Mouse (Mus musculus) CD4-positive, CD25-positive, alpha-beta regulatory T cell, adult 4 months (primary cell): ENCODE results near the gene Atp6v0e. TPM values are rescaled to one million over a fixed set of nuclear protein-coding genes. Genes with fewer than 3 reads are reported as not detected.

Experiments used
- ATAC-seq: one replicate; pipeline ENCODE4 v1.8.0; 2017
- polyA plus RNA-seq, 2 experiments: library from polyadenylated mRNA; unstranded; fragments of 100-300 nt; shearing (Covaris generic); gene quantifications; one replicate each; pipeline ENCODE4 v1.2.1; 2017

Gene Atp6v0e
- polyA plus RNA-seq, 2 experiments from 2014 or later, result 354 to 386 TPM

DNA sequence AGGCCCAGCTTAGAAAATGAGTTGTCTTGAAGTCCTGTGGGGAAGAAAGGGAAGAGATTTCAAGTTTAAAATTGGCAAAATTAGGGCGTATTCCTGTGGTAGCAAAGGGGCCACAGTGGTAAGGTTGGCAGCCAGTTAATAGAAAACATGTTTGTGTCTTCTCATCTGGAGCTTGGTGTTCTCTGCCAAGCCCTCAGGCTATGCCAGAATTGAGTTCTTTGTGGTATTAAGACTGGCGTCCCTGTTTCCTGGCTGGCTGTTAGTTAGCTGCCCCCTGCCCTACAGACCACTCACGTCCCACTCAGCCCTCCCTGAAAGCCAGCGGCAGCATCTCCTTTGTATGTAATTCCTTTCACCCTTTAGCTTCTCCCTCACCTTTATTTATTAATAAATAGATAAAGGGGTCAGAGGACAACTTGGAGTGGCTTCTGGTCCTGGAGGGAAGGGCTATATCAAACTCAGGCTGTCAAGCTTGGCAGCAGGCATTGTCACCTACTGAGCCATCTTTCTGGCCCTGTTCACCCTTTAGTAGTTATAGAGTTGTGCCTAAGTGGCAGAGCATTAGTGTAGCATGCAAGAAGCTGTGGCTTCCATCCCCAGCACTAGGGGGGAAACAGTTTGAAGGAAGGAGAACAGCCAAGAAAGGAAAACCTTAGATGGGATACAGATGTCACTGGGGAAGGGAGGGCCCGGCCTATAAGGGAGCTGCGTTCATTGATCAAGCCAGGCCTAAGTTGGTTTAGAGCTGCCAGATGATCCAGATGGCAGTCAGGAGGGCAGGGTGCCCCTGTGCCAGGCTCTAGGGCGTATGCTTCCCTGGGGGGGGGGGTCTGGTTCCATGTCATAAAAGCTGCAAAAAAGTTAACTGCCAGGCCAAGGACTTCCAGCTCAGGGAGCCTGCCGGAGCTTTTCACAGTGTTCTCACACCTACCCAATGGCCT, 26.0 kb downstream of the Atp6v0e start:
- no peak for ATAC-seq

DNA sequence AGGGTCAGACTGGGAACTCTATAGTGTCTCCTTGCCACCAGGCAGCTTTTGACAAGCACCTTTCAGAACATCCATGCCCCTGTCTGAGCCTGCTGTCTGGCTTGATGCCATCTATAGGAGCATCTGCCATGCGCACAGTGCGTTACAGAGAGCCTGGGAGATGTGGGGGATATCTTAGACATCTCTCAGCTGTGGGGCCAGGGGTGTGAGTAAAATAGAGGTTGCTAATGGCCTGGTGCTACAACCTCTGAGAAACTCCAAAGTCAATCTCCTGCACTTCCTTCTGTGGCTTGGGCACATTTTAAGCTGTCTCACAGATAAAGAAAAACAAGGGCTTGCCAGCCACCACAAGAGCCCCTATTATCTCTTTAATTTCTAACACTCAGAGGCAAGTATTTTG, 26.8 kb downstream of the Atp6v0e start:
- no peak for ATAC-seq

DNA sequence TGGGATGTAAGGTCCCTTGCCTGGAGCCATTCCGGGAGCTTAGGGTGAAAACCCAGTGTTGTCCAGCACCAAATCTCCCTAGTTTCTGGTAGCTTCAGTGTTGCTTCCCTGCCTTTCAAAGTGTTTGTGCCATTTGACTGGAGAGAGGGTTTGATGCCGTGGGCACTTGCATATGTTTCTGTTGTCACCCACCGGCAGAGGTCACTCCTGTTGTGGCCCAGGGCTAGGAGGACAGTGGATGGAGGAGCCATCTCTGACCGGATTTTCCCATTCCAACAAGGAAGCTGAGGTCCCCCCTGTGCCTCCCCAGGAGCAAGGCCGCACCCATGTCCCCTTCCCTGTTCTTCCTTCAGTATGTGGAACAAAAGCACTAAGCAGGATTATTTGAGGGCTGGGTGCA, 27.2 kb downstream of the Atp6v0e start:
- no peak for ATAC-seq

DNA sequence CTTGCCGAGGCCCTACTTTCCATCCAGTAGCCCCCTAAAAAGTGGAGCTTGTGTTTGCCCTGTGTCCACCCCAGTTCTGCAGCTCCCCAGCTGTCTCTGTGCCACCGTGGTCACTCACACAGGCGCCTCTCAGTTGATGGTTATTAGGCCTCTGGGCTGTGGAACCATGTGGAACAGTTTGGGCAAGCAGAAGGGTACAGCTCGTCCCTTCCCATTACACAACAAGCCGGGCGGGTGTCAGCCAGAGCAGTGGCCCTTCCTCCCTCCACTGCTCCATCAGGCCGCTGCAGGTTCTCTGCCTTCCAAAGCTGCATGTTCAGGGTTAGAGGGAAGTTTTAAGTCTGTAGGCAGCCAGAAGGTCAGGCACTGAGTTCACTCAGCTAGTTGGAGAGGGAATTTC, 28.1 kb downstream of the Atp6v0e start:
- no peak for ATAC-seq

DNA sequence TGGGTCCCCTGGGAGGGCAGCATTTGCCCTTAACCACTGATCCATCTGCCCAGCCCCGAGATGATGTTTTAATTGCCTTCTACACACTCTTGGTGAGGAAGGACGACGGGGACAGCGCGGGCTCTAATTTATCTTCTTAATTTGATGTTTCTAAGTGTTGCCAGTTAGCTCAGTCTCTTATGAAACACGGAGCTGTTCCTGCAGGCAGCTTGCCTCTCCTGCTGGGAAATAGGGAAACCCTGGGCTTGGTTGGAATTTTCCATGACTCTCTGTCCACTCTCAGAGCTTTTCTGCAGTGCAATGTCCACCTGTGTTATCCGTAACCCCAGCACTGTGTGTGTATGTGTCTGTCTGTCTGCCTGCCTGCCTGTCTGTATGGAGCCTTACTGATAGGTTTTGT, 30.4 kb downstream of the Atp6v0e start:
- no peak for ATAC-seq

DNA sequence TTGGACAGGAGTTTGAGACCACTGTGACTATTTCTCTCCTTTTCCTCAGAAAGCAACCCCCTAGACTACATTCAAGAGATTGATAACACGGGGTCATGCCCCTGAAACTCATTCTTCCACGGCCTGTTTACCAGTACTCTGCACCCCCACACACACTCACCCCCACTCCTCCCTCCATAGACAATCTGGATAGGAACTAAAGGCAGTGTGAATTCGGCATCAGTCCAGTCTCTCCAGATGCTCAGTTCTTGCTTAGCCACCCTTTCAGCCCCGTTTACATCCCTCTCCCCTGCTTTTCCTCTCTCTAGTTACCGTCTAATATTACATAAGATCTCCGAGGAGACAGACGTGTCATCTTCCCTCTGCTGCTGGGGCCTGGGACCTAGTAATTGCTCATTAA, 31.1 kb downstream of the Atp6v0e start:
- no peak for ATAC-seq

DNA sequence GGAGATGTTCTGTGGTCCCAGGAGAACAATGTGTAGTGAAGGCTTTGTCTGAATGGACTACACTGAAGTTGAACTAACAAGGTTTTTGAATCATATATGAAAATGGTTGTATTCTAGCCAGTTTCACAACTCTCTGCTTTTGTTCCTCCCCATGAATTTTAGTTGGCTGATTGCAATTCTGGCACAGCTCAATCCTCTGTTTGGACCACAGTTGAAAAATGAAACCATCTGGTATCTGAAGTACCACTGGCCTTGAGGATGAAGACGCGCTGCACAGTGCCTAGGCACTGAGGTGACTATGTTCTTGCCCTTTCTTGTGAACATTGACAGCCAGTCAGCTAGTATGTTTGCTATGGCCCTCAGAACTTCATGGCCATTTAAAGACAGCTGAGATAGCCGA, 32.2 kb downstream of the Atp6v0e start:
- ATAC-seq, result no peak

DNA sequence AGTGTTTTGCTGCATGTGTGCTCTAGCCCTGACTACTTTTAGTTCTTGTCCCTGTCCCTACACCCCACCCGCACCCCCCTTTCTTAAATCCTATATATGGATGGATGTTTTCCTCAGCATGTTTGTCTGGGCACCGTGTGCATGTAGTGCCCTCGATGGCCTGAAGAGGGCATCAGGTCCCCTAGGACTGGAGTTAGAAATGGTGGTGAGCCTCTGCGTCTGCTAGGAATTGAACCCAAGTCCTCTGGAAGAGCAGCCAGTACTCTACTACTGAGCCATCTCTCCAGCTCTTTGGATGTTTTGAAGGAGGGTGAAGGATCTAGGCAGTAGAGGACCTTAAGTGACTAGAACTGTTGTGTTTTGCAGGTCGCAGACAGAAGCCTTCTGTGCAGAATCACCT, 35.8 kb downstream of the Atp6v0e start:
- no peak for ATAC-seq

DNA sequence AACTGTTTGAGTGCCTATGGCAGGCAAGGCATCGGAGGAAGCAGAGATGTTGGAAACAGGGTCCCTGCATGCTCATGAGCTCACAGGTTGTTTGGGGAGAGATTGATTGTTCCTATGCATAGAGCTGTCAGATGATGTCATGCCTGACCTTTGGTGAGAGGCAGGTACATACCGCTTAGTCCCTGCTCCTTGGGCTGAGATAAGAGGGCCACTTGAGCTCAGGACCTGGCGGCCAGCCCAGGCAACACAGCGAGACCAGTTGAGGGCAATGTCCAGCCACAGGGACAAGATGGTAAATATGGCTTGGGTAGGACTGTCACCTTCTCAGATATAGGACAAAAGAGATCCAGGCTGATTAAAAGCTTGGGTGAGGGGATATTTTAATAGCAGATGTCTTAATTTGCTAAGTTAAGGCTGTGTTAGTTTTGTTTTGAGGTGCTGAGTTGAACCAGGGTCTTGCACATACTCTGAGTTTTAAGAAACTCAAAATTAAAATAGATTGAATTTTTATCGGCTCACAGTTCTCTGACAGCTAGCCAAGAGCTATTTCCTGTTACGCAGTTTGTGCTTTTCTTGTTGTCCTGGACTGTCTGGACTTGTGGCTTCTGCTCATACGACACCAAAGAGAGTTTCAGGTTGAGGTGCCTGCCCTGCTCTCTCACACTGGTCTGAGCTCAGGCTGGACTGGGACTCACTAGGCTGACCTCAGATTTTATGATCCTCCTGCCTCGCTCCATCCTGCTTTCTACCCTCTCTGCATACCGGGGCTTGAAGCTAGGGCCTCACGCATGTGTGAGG, 37.0 kb downstream of the Atp6v0e start:
- no peak for ATAC-seq

DNA sequence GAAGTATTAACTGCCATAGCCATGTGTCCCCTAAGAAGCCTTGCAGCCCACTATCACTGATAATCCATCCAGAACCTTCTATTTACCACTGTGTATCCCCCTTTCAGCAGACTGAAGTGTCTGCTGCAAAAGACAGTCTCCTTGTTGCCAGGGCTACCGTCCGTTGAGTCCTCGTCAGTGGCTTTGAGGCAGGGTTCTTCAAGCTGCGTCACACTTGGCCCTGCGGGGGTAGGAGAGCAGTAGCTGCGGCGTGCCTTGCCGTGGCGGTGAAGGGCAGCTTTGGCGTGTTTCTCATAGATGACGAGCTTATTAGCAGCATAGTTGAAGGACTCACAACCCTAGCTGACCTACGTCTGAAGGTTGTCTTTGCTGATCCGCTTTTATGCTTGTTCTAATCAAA, 38.5 kb downstream of the Atp6v0e start:
- no peak for ATAC-seq

DNA sequence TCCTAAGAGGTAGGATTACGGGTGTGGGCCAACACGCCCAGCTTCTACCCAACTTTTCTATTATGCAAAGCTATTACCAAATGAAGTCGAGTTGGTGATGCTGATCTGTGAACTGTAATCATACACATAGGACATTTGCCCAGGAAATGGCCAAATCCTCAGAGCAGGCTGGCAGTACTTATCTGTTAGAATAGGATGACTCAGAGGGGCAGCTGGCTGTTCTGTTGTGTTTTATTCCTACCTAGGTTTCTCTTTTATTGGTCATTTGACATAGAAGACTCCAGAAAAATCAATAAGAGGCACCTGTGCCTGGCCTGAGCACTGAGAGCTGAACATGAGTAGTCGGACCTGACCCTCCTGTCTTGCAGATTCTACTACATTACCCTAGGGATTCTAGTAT, 39.6 kb downstream of the Atp6v0e start:
- no peak for ATAC-seq

DNA sequence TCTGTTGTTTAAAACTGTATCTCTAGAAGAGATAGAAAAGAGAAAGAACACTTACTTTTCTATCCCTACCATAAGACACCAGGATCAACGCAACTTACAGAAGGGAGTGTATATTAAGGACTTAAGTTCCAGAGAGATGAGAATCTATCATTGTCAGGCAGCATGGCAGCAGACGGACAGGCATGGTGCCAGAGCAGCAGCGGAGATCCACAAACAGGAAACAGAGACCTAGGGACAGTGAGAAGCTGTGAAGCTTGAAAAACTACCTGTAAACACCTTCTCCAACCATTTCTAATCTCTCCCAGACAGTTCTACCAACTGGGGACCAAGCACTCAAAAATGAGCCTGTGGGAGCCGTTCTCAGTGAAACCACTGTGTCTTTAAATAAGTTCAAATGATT, 40.6 kb downstream of the Atp6v0e start:
- ATAC-seq, result no peak

DNA sequence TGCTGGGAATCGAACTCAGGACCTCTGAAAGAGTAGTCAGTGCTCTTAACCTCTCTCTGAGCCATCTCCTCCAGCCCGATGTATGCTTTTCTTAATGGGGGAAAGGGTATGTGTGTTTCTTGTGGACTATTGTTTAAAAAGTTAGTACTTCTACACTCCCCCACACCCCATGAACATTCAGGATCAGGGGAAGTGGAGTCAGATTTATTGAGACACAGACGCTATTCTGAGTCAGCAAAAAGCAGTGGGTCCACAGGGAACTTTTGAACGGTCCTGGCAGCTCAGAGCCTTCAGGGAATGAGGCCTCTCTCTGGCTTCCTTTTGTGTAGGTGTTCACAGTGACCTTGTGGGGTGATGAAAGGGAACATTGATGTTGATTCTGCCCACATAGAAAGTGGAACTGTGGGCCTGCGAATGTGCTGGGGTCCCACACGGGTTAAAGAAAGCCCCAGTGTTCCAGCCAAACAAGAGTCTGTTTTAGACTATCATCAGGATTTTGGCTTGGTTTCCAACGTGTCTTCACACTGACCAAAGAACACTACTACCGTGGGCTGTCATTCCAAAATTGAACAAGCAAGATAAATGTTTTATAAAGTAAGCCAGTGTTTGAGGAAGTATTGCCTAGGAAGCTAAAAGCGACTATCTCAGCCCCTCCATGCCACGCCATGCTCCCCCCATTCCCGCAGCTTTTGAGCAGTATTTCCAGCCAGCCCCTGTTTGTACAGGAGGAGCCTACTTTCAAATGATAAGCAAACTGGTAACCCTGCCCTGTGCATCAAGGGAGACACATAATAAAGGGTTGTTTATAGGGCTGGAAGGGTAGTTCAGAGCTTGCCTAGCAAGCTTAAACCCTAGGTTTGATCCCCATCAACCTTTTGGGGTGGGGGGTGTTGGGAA, 42.7 kb downstream of the Atp6v0e start:
- no peak for ATAC-seq

DNA sequence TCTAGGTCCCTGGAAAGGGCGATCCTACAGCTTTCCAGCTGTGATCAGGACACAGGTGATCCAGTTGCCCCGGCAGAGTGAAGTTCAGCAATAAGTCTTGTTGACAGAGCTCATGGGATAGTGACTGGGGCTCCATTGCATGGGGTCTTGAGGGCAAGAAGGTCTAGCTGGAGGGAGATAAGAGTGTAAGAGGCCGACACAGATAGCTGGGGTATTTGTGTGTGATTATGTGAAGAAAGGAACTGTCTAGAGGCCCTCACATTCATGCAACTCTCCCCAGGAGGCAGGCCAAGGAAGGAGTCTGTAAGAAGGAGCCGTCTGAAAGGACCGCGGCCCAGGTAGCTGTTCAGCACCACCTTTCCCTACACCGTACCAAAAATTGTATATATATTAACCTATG, 44.0 kb downstream of the Atp6v0e start:
- ATAC-seq, result no peak

DNA sequence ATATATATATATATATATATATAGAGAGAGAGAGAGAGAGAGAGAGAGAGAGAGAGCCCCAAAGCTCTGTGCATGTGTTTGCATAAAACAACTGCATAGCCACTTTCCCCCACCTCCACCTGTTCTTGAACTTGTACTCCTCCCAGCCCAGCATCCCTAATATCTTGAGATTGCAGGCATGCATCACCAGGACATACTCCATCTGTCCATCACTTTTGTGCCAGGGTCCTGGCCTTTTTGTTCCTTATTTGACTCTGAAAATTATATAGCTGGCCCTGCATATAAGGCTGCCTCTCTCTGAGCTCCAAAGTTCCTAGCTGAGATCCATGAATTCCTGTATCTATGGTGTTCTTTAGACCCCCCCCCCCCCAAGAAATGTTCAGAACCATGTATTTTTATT, 45.5 kb downstream of the Atp6v0e start:
- no peak for ATAC-seq

DNA sequence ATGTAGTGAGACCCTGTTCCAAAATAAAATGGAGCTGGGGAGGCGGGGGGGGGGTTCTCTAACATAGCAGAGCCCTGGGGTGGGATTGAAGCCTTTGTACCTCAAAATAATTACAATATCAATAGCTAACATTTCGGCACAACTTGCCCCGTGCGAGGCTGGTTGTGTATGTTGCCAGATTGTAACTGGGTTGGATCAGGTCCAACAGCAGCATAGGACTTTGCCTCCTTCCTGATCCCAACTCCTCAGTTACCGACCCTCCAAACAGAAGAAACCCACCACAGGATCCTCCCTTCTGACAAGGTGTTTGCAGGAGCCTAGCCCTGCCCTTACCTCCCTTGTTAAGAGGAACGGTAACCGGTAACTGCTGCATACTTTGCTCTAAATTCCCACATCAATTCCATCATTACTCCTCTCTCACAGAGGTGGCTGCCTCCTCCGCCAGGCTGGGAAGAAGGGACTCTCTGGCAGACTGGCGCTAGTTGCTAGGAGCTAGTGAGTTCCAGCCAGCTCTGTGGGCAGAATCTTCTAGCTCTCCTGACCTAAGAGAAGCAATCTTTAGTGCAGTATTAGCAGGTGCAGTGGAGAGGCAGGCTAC, 46.1 kb downstream of the Atp6v0e start:
- ATAC-seq, result no peak

DNA sequence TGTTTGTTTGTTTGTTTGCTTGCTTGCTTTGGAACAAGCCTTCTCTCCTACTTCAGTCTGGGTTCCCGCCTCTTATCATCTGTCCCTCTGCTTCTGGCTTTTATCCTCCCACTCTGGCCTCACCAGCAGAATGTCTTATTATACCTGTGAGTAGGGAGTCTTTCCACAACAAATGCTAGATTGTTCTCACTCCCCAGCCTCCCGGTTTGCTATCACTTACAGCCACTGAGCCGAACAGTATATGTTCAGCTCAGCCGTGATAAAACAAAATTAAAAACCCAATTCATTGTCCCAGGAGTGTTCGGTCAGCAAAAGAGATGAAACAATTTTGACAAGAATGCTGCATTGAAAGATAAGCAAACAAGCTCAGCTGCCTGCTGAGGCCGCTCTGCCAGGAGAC, 47.0 kb downstream of the Atp6v0e start:
- no peak for ATAC-seq

DNA sequence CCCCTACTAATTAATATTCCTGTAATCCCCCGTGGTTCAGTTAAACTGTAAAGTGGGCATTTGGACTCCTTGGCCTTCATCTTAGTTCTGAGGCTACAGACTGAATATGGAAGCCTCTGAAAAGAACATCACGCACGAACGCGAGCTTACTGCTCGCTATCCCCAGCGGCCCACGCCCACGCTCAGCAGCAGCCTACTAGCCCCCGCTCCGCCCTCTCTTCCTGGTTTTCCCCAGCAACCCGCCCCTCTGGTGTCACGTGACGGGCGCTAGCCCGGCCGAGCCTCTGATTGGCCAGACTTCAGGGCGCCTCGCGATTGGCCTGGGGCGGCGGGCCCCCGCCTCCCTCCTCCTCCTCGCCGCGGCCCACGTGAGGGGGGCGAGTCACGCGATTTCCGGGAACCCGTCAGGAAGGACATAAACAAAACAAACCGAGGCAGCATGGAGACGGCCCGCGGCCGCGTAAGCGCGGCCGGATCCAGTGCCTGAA, 52.3 kb downstream of the Atp6v0e start, which contains the start of gene Crebrf:
Crebrf (plus strand) TSS at position 380 of the 488 bp plus-strand sequence.
- ATAC-seq, result peak; percentile 86

DNA sequence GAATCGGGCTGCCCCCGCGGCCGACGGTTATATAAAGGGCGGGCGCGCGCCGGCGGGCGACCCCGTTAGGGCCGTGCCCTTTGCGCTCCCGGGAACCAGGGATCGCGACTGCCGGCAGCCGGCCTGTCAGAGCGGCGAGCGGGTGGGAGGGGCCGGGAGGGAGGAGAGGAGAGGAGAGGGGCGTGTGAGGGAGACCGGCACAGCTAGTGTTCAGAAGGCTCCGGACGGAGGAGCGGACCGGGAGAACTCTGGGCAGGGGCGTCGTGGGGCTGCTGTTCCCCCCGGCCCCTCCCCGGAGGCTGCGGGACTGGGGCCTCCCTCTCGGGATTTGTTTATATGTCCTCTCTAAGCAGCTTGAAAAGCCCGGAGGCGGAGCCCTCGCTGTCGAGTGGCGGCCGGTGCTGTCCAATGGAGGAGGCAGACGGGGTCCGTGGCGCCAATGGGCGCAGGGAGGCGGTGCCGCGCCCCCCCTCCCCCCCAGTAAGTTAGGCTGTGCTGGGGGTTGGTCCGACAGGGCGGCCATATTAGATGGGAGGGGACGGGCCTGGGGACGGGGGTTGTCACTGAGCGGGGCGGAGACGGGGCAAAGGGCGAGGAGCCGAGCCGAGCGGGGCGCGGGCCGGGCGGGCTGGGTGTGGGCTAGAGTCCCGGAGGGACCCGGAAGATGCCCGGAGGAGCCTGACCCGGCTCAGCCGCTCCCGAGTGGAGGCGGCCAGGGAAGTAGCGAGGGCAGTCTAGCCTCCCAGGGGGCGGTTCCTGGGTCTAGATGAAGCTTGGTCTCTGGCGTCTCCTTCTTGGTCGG, 53.1 kb downstream of the Atp6v0e start:
- peak; percentile 82 for ATAC-seq

DNA sequence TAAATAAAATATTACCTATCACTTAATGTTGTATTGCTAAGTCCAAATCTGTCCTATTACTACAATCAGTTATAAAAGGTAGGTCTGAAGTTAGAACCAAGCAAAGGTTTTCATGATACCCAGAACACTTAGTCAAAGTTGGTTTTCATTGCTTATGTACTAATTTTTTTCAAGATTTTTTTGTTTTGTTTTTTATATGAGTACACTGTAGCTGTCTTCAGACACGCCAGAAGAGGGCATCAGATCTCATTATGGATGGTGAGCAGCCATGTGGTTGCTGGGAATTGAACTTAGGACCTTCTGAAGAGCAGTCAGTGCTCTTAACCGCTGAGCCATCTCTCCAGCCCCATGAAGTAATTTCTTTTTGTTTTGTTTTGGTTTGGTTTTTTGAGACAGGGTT, 54.8 kb downstream of the Atp6v0e start:
- ATAC-seq, result no peak

DNA sequence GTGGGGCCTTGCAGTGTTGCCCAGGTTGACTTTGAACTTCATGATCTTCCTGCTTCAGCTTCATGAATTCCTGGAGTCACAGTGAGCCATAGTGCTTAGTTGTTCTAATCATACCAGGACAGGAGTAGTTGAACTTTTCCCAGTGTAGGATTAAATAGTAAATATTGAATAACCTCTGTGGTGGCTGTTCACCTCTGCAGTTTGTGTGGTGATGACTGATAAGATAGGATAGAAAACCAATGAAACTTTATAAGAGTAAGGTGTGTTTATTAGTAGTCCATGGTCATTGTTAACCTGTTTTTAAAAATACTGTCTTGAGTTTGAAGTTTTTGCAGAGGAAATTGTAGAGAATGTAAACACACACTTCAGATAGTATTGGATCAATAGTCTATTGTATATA, 56.4 kb downstream of the Atp6v0e start:
- ATAC-seq, result no peak
